Mouse (Mus musculus) intestine, embryonic 15.5 days (tissue): Measurements from ENCODE around the gene Ints5. TPM values are rescaled to one million over a fixed set of nuclear protein-coding genes. Genes with fewer than 3 reads are reported as not detected.
A peak's percentile ranks its signal among the peaks of the same experiment; 100 is the strongest.
"Not testable (repeated sequence)": the region's sequence is repeated elsewhere in the genome, so short reads cannot be mapped to it uniquely, and the experiment has no call there.

Experiments
- ATAC-seq: fragments of 200-750 bp; cut with Nextera tagmentation; 2 replicates; pipeline ENCODE4 v1.8.0; 2017; ENCODE audit warnings: moderate TSS enrichment, moderate library complexity
- H3K27ac ChIP-seq: fragments of 300-500 bp; sonication (generic); 2 replicates; pipeline ENCODE4 v1.5.1; 2015; ENCODE audit warnings: mild to moderate bottlenecking, inconsistent platforms
- H3K27me3 ChIP-seq: fragments of 300-500 bp; sonication (generic); replicated peaks from 2 replicates; pipeline ENCODE4 v1.6.1; 2015; ENCODE audit warnings: inconsistent platforms
- H3K36me3 ChIP-seq: fragments of 300-500 bp; sonication (generic); 2 replicates; pipeline ENCODE4 v1.6.1; 2015; ENCODE audit warnings: inconsistent platforms
- H3K4me1 ChIP-seq: fragments of 300-500 bp; sonication (generic); replicated peaks from 2 replicates; pipeline ENCODE4 v1.6.1; 2015; ENCODE audit warnings: inconsistent platforms
- H3K4me2 ChIP-seq: fragments of 300-500 bp; sonication (generic); replicated peaks from 2 replicates; pipeline ENCODE4 v1.6.1; 2015; ENCODE audit warnings: mild to moderate bottlenecking, inconsistent platforms
- H3K4me3 ChIP-seq: fragments of 300-500 bp; sonication (generic); replicated peaks from 2 replicates; pipeline ENCODE4 v1.5.1; 2015; ENCODE audit warnings: inconsistent platforms
- H3K9ac ChIP-seq: fragments of 300-500 bp; sonication (generic); 2 replicates; pipeline ENCODE4 v1.6.1; 2015; ENCODE audit warnings: inconsistent platforms
- H3K9me3 ChIP-seq: fragments of 300-500 bp; sonication (generic); 2 replicates; pipeline ENCODE4 v1.6.1; 2016; ENCODE audit warnings: inconsistent platforms
- WGBS: fragments of 180-500 bp; shearing (Covaris S2); methylation state at CpG from one replicate; pipeline ENCODE4 v1.1.7; 2015; 5-methylcytosine and 5-hydroxymethylcytosine counted together
- polyA plus RNA-seq: library from polyadenylated mRNA; unstranded; fragments of >200 nt; fragmentation: Nextera tagmentation; extraction: Ambion mirVana; gene quantifications from 2 replicates; pipeline ENCODE4 v1.2.1, GENCODE M21; 2015

Gene Ints5
- 40.0 and 41.5 TPM in 2 replicates for polyA plus RNA-seq

GRCm38 (mm10) chr19:8892829-8893766, at the start of gene Ints5:
Ints5 (plus strand) TSS chr19:8893005.
- Histone ChIP-seq H3K4me3 (peak within 1 kb of the TSS; percentile 71), H3K4me2 (peak within 1 kb of the TSS; percentile 66), H3K27ac (peak within 1 kb of the TSS; percentile 92), H3K36me3 (peaks cover 9% of the 10 kb centered on the region; the same call in 1 of the 2 replicates), H3K9ac (peak within 1 kb of the TSS; percentile 91), H3K9me3 (no peaks in the 10 kb centered on the region), H3K27me3 (no peaks in the 10 kb centered on the region), H3K4me1 (peaks cover 26% of the 10 kb centered on the region)
- 2% methylated on average over 54 of the region's 54 CpGs for WGBS
- peak; percentile 61 for ATAC-seq

GRCm38 (mm10) chr19:8844371-8845129, 48.3 kb upstream of the Ints5 start:
- H3K9ac ChIP-seq = no peak overlapping the region
- WGBS = 63% methylated on average over 5 of the region's 5 CpGs
- H3K27ac ChIP-seq = no peak overlapping the region
- peaks cover 8% of the 10 kb centered on the region; the same call in 1 of the 2 replicates for H3K36me3 ChIP-seq
- H3K4me3 ChIP-seq = no peak overlapping the region
- no peak overlapping the region for H3K4me2 ChIP-seq
- no peaks in the 10 kb centered on the region for H3K27me3 ChIP-seq
- H3K9me3 ChIP-seq = no peaks in the 10 kb centered on the region
- no peak for ATAC-seq
- H3K4me1 ChIP-seq = peaks cover 3% of the 10 kb centered on the region; the same call in 1 of the 2 replicates

- no peaks in the 10 kb centered on the region for H3K27me3 ChIP-seq
- H3K4me1 ChIP-seq = peaks cover 13% of the 10 kb centered on the region; the same call in 1 of the 2 replicates
- no peaks in the 10 kb centered on the region for H3K9me3 ChIP-seq
- no peak overlapping the region for H3K9ac ChIP-seq
- peaks cover 8% of the 10 kb centered on the region; the same call in 1 of the 2 replicates for H3K36me3 ChIP-seq
- no peak overlapping the region for H3K27ac ChIP-seq
- 63% methylated on average over 5 of the region's 5 CpGs for WGBS
- no peak overlapping the region for H3K4me2 ChIP-seq
- no peak overlapping the region for H3K4me3 ChIP-seq
- ATAC-seq = no peak
These were observed 44.4 kb upstream of the Ints5 start for GRCm38 (mm10) chr19:8848356-8848755.

- 0 out of 2 replicates have a peak within 1 kb of the TSS, but pooled peaks have one; percentile 28 for H3K27ac ChIP-seq
- peak; percentile 89 for ATAC-seq
- 20% methylated on average over 7 of the region's 7 CpGs for WGBS
- H3K27me3 ChIP-seq = no peaks in the 10 kb centered on the region
- H3K9ac ChIP-seq = no peak within 1 kb of the TSS
- H3K4me2 ChIP-seq = peak within 1 kb of the TSS; percentile 22; the same call in 1 of the 2 replicates
- H3K4me1 ChIP-seq = peaks cover 13% of the 10 kb centered on the region; the same call in 1 of the 2 replicates
- no peak within 1 kb of the TSS for H3K4me3 ChIP-seq
- peaks cover 8% of the 10 kb centered on the region; the same call in 1 of the 2 replicates for H3K36me3 ChIP-seq
- H3K9me3 ChIP-seq = no peaks in the 10 kb centered on the region
These were observed 42.4 kb upstream of the Ints5 start, which contains the start of gene Lrrn4cl for GRCm38 (mm10) chr19:8850402-8850901. Lrrn4cl (plus strand) TSS chr19:8850768.

GRCm38 (mm10) chr19:8851639-8852038, 41.2 kb upstream of the Ints5 start:
- Histone ChIP-seq H3K9me3 (no peaks in the 10 kb centered on the region), H3K9ac (no peak overlapping the region), H3K4me1 (peaks cover 13% of the 10 kb centered on the region; the same call in 1 of the 2 replicates), H3K4me3 (no peak overlapping the region), H3K27me3 (no peaks in the 10 kb centered on the region), H3K36me3 (peaks cover under 1% of the 10 kb centered on the region; the same call in 1 of the 2 replicates), H3K4me2 (no peak overlapping the region), H3K27ac (no peak overlapping the region)
- ATAC-seq = no peak
- 44% methylated on average over 7 of the region's 7 CpGs for WGBS

GRCm38 (mm10) chr19:8852236-8852928, 40.4 kb upstream of the Ints5 start:
- Histone ChIP-seq H3K27ac (no peak overlapping the region), H3K36me3 (no peaks in the 10 kb centered on the region), H3K4me1 (peaks cover 13% of the 10 kb centered on the region; the same call in 1 of the 2 replicates), H3K4me3 (no peak overlapping the region), H3K27me3 (no peaks in the 10 kb centered on the region), H3K4me2 (no peak overlapping the region), H3K9ac (no peak overlapping the region), H3K9me3 (no peaks in the 10 kb centered on the region)
- no peak for ATAC-seq
- WGBS = 51% methylated on average over 10 of the region's 10 CpGs

GRCm38 (mm10) chr19:8853117-8853516, 39.7 kb upstream of the Ints5 start:
- 83% methylated on average over 3 of the region's 3 CpGs for WGBS
- ATAC-seq = no peak
- no peak overlapping the region for H3K4me3 ChIP-seq

GRCm38 (mm10) chr19:8857689-8858088, 35.1 kb upstream of the Ints5 start:
- Histone ChIP-seq H3K9ac (no peak overlapping the region), H3K27me3 (no peaks in the 10 kb centered on the region), H3K9me3 (no peaks in the 10 kb centered on the region), H3K4me2 (no peak overlapping the region), H3K4me1 (no peaks in the 10 kb centered on the region), H3K27ac (no peak overlapping the region), H3K36me3 (no peaks in the 10 kb centered on the region), H3K4me3 (no peak overlapping the region)
- peak; percentile 67; the same call in 1 of the 2 replicates for ATAC-seq
- 40% methylated on average over 4 of the region's 4 CpGs for WGBS

More at GRCm38 (mm10) chr19:8853117-8853516, 39.7 kb upstream of the Ints5 start:
- Histone ChIP-seq H3K27ac (no peak overlapping the region), H3K4me1 (peaks cover 13% of the 10 kb centered on the region; the same call in 1 of the 2 replicates), H3K4me2 (no peak overlapping the region), H3K36me3 (no peaks in the 10 kb centered on the region), H3K27me3 (no peaks in the 10 kb centered on the region), H3K9ac (no peak overlapping the region), H3K9me3 (no peaks in the 10 kb centered on the region)

- H3K9ac ChIP-seq = no peak overlapping the region
- H3K4me3 ChIP-seq = no peak overlapping the region
- WGBS = 28% methylated on average over 1 of the region's 1 CpGs
- no peak overlapping the region for H3K4me2 ChIP-seq
- H3K27ac ChIP-seq = no peak overlapping the region
- no peak for ATAC-seq
- H3K4me1 ChIP-seq = no peaks in the 10 kb centered on the region
- no peaks in the 10 kb centered on the region for H3K9me3 ChIP-seq
- no peaks in the 10 kb centered on the region for H3K36me3 ChIP-seq
- H3K27me3 ChIP-seq = no peaks in the 10 kb centered on the region
These were observed 33.8 kb upstream of the Ints5 start for GRCm38 (mm10) chr19:8859018-8859417.

- H3K9me3 ChIP-seq = no peaks in the 10 kb centered on the region
- no peak overlapping the region for H3K4me3 ChIP-seq
- no peak overlapping the region for H3K27ac ChIP-seq
- WGBS = 85% methylated on average over 6 of the region's 6 CpGs
- no peak overlapping the region for H3K4me2 ChIP-seq
- H3K9ac ChIP-seq = no peak overlapping the region
- no peak for ATAC-seq
- no peaks in the 10 kb centered on the region for H3K4me1 ChIP-seq
- H3K36me3 ChIP-seq = no peaks in the 10 kb centered on the region
- no peaks in the 10 kb centered on the region for H3K27me3 ChIP-seq
These were observed 28.5 kb upstream of the Ints5 start for GRCm38 (mm10) chr19:8864265-8864664.

- H3K9ac ChIP-seq, H3K4me3 ChIP-seq, H3K27ac ChIP-seq, H3K4me1 ChIP-seq, H3K9me3 ChIP-seq, ATAC-seq, H3K27me3 ChIP-seq, H3K4me2 ChIP-seq: not testable (repeated sequence)
- WGBS = 75% methylated on average over 3 of the region's 3 CpGs
- peaks cover 13% of the 10 kb centered on the region for H3K36me3 ChIP-seq
These were observed 22.4 kb upstream of the Ints5 start for GRCm38 (mm10) chr19:8870381-8870780.
